Mouse (Mus musculus): ENCODE measurements around the gene 1700040F15Rik.
"Not testable (repeated sequence)": the region's sequence is repeated elsewhere in the genome, so short reads cannot be mapped to it uniquely, and the experiment has no call there.

Gene 1700040F15Rik

GRCm38 (mm10) chrY:61101947-61102346 lies at the start of gene 1700040F15Rik:
Gene 1700040F15Rik (plus strand): TSS chrY:61102247.
- DNase-seq, result not testable (repeated sequence)

Data from cerebellum, postnatal 10 days (tissue).